Mouse (Mus musculus) left cerebral cortex, postnatal 10 days (tissue): ENCODE results near the gene Rassf3. TPM values are rescaled to one million over a fixed set of nuclear protein-coding genes. Genes with fewer than 3 reads are reported as not detected.

Experiments
- DNase-seq, 2 experiments: peaks; one replicate each; pipeline ENCODE4 v3.0.0; 2021 to 2022; ENCODE audit warnings: low spot score in 2 of 2, mixed read lengths in 1 of 2; ENCODE audit errors: extremely low spot score in 1 of 2
- intact Hi-C: fragments of 180-260 bp; cut with DNase I; formaldehyde crosslinking; loops from one replicate; pipeline ENCODE4 v1.15.1; 2025
- total RNA-seq, 2 experiments: library from RNA; stranded (reverse); gene quantifications; 2 replicates each; pipeline ENCODE4 v1.2.3; 2021

Rassf3 gene
- total RNA-seq, 2 experiments from 2014 or later = 24.5 to 31.1 TPM

DNA sequence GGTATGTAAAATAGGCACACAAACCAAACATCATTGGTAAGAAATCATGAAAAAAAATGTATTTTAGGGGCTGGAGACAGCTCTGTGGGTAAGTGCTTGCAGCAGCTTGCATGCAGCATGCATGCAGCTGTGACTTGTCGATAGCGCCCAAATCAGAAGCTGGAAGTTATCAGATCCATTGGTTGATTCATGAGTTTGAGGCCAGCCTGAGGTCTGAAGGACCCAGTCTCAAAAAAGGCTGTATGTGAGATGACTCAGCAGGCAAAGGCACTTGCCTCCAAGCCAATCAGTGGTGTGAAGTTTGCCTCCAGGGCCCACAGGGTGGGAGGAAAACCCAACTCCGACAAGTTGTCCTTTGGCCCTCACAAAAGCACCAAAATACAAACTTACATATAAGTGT is 6.5 kb downstream of the Rassf3 start:
- DNase-seq = no peak
- intact Hi-C loops = loop anchor here (5.0 kb wide), 1 partner anchor 42 kb away; no protein-coding TSS in a partner anchor

DNA sequence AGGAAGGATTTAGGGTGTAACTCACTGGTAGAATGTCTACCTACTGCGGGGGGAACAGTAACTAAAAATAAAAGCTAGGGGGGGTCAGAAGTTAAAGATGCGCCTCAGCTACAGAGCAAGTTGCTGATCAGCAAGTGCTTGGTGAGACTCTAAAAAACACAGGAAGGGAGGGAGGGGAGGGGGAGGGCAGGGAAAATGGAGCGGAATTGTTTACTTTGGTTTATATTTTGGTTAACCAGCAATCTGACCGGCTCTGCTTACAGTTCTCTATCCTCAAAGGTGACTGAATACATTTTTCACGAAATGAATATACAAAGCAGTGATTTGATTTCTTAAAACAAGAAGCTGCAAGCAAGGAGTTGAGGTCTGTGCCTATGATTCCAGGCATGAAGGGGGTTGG is 7.2 kb downstream of the Rassf3 start:
- intact Hi-C loops = no loop called here
- no peak for DNase-seq

DNA sequence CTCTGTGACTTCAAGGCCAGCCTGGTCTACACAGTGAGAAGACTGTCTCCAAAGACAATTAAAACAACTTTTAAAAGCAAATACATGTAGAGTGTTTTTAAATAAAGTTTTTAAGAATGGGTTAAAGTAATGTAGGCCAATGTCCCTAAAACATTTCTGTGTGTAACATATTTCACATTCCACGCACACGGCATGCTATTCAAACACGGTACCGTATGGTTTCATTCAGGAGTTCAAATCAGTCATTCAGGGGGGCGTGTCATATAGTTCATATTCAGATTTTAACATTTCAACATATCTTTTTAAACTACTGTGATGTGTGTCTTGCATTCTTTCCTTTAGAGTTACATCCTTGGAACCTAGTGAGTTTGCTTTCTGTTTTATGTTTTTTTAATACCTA is 7.9 kb downstream of the Rassf3 start:
- intact Hi-C loops = no loop called here
- no peak for DNase-seq

- intact Hi-C loops = no loop called here
- DNase-seq = no peak
Observed at GRCm38 (mm10) chr10:121467792-121468191, 8.4 kb downstream of the Rassf3 start.

- intact Hi-C loops = no loop called here
- no peak for DNase-seq
Observed at GRCm38 (mm10) chr10:121467016-121467415, 9.1 kb downstream of the Rassf3 start.

GRCm38 (mm10) chr10:121465033-121465432 is 11.1 kb downstream of the Rassf3 start:
- DNase-seq = no peak
- intact Hi-C loops = no loop called here

- no peak for DNase-seq
- intact Hi-C loops = no loop called here
Observed at GRCm38 (mm10) chr10:121462162-121462881, 13.8 kb downstream of the Rassf3 start.

DNA sequence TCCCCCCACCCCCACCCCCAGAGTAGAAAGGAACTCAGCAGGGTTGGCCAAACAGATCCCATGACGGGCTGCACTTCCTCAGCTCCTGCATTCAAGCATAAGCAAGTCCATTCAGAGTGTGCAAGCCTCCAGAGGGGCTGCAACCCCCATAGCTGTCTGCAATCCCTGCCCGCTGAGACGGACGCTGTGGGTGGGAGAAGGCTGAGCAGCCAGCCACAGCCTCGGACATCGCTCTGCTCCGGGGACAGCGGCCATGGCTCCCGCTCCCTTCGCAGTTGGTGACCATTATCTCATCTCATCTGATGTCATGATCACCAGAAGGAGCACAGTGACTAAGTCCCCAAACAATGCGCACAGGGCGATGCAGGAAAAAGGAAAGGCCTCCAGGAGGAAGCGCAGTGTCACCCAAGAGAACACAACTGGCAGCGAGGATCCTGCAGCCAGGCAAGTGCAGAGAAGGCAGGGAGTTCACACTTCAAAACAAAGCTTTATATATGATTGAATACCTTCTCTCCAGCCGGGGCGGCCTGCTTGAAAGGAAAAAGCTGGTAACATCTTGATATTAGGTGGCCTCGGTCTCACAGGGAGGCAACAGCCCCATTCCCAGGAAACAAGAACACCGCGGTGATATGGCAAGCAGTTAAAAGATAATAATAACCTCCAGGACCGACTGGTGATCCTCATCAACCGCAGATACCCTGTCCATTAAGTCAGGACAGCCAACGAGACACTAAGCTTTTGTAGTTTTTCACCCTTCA is 14.6 kb downstream of the Rassf3 start:
- intact Hi-C loops = no loop called here
- DNase-seq = peak in 1 of 2 experiments; percentile 61

DNA sequence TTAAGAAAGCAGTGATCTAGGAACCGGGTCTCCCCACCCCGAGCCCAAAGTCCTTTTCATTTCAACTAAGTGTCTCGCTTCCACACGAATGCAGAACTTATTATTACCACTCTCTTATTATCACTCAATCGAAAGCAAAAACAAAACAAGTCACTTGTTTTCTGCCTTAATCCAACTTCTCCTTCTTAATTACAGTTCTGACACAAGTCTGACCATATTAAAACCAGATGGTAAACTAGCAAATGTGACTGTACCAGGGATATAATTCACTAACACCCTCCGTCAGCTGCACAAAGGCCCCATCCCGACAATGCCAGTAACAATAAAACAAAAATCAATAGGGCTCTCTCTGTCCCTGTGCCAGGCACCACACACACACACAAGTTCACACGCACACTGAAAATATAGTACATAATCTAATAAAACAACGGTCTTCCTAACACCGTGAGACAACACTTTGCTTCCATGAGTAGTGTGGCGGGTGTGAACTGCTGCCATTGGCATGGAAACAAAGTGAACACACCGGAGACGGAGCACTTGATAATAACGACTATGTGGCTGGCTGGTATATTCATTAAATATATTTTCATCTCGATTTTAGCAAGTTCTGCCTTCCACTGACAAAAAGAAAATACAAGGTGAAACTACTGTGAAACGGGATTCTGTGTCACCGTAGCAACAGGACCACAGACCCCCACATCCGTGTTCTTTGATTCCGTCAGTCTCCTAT is 16.9 kb downstream of the Rassf3 start:
- intact Hi-C loops = no loop called here
- no peak for DNase-seq

GRCm38 (mm10) chr10:121458408-121458807 is 17.7 kb downstream of the Rassf3 start:
- DNase-seq = no peak

GRCm38 (mm10) chr10:121457381-121457780 is 18.8 kb downstream of the Rassf3 start:
- intact Hi-C loops = no loop called here
- DNase-seq = no peak

More at GRCm38 (mm10) chr10:121458408-121458807, 17.7 kb downstream of the Rassf3 start:
- intact Hi-C loops = no loop called here

- no peak for DNase-seq
- intact Hi-C loops = no loop called here
Observed at GRCm38 (mm10) chr10:121455517-121455916, 20.6 kb downstream of the Rassf3 start.

GRCm38 (mm10) chr10:121454708-121455475 is 21.3 kb downstream of the Rassf3 start:
- intact Hi-C loops = no loop called here
- DNase-seq = no peak

GRCm38 (mm10) chr10:121454033-121454432 is 22.1 kb downstream of the Rassf3 start:
- no peak for DNase-seq
- intact Hi-C loops = no loop called here

- intact Hi-C loops = no loop called here
- DNase-seq = no peak
Observed at GRCm38 (mm10) chr10:121445808-121446207, 30.3 kb downstream of the Rassf3 start.

GRCm38 (mm10) chr10:121444198-121444597 is 31.9 kb downstream of the Rassf3 start:
- no peak for DNase-seq
- intact Hi-C loops = no loop called here

- intact Hi-C loops = no loop called here
- DNase-seq = no peak
Observed at GRCm38 (mm10) chr10:121443791-121444190, 32.4 kb downstream of the Rassf3 start.

DNA sequence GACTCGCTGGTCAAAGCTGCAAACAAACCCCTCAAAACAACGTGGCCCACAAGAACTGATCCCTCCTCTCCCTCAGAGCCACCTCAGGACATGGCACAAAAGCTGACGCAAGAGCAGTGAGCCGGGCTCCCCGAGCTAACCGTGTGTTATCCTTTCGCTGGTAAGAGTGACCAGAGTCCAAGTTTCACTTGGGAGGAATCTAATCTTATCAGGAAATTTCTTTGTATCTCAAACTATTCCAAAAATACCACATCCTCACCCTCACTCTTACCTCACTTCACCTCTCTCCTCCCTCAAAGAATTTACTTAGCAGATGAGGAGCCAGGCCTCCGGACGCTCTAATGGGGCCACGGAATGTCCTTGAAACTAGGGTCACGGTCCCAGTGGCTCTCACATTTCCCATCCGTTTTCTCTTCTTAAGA is 36.8 kb downstream of the Rassf3 start:
- no peak for DNase-seq
- intact Hi-C loops = no loop called here

- intact Hi-C loops = no loop called here
- DNase-seq = no peak
Observed at GRCm38 (mm10) chr10:121438109-121438508, 38.0 kb downstream of the Rassf3 start.
